Mouse (Mus musculus) urinary bladder, postnatal 4 days (tissue): ENCODE data around the gene Ears2.

Experiments
- DNase-seq, 2 experiments: peaks; one replicate each; pipeline ENCODE4 v3.0.0; 2021 to 2022; ENCODE audit warnings: low spot score in 2 of 2

The Ears2 gene

DNA sequence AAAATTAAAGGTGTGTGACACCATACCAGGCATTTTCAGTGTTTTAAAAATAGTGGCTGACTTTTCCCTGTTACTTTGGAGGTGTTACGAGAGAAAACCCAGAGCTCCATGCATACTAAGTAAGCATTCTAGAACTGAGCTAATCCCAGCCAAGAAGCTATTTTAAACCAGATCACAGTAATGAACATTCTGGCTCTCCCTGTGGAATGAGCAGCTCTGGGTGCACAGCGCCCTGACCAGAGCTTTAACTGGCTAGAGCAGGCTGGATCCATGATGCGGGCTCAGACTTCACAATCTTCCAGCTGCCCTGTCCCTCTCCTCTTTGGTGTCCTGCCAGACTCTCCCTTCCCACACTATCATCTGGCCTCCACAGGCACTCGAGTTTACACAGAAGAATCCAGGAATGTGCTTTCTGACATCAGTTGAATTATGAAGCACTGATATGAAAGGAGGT lies 21.9 kb downstream of the Ears2 start:
- DNase-seq = peak in 1 of 2 experiments; percentile 65

DNA sequence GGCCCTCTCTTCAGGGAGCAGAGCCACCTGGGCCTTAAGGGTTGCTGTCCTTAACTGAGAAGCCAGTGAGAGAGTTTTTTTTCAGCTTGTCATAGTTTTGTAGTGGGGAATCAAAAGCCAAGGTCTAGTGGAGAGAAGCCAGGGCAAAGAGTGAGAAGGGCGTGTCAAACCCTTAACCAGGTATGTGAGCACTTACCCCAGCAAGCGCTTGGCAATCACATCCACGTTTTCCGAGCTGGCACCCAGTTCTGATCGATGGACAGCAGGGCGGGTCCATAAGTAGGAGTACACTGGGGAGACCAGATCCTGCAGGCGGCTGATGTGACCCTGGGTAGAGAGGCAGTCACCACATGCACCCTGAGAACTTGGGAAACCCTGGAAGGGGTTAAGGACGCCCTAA lies 23.0 kb downstream of the Ears2 start:
- no peak for DNase-seq

DNA sequence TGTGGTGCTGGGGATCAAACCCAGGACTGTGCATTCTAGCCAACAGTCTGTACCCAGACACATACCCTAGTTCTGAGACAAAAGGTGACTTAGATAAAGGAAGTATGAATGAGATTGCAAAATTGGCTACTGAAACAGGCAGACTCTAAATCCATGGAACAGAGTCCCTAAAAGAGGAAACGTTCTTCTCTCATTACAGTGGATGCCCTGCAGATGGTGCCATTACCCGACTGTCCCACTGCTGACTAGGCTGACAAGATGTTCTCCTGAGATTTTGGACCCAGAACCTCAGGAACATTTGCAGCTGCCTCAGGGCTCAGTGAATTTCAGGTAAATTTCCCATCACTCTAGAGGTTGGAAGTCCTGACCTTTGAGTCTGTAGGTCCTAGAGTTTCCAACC lies 32.7 kb downstream of the Ears2 start:
- no peak for DNase-seq

DNA sequence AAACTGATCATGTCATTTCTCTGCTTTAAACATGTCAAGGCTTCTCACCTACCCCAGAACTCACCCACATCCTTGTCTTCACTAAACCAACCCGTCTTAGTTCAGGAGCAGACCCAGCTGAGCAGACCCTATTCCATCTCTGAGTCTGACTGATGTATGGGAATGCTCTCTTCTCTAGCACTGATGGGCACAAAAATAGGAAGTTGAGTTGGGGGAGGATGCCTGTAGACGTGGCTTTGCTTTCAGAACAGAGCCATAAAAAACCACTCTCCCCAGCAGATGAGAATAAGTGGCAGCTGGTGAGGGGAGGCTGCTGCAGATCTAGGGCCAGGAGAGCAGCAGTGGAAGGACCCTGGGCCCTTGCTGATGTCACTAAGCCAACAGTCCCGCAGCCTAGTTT lies 33.7 kb downstream of the Ears2 start:
- no peak for DNase-seq

DNA sequence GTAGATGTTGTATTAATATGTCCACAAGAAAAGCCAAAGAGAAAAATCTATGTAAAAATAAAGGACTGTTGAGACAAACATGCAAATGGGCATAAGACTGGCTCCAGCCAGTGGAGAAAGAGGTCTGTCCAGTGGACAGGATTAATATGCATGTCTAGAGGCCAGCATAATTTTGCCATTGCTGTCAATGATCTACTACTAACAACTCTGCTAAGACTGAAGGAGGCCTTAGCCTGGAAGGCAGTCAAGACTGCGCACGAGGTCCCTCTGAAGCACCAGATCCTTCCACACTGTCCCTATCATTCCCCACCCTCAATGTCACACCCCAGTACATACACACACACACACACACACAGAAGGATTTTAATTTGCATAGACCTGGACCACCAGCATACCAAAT lies 44.9 kb downstream of the Ears2 start:
- DNase-seq = no peak

DNA sequence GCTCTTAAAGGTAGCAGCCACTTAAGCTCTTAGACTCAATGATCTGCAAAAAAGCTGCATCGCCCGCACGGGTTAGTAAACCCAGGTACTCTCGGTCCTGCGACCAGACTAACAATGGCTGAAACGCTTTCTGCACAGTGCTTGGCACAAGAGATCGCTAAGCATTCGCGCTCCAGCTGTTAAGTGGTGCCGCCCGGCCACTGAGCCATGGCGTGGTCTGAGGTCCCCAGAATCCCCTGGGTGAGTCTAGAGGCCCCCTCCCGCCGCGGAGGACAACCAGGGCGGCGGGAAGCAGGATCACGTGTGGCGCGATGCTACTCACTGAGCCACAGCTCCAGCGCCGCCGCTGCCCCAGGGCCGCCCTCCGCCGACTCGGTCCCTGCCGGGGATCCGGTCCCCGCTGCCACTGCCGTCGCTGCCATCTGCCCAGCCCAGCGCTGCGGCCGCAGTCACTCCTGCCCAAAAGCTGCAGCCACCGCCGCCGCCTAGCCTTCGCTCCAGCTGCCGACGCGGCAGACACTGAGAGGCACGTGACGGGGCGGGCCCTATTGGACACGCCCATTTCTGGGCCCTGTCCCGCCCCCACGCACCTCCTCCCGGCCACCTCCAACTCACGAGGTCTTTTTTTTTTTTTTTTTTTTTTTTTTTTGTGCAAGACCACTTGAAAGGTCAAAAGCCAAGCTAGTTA lies 46.3 kb downstream of the Ears2 start, which contains the start of gene Gga2:
Gga2 (minus strand) TSS at position 556 of the 688 bp plus-strand sequence.
- DNase-seq = peak; percentile 86 to 89

DNA sequence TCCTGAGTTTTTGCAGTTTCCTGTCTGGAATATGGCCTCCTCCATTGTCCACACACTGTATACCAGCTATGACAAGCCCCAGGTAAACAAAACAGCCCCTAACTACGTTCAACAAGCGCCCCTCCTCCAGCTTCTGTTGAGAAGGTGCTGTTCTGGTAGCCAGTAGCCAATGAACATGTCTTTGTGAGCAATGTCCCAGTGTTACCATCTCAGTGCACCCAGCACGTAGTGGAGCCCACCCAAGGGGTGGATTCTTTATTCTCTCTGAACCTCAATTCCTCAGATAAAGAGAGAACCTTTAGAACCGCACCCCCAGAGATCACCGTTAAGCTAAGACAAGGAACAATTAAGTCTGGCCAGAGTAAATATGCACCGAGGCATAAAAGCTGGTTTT lies 46.8 kb downstream of the Ears2 start:
- DNase-seq = no peak

DNA sequence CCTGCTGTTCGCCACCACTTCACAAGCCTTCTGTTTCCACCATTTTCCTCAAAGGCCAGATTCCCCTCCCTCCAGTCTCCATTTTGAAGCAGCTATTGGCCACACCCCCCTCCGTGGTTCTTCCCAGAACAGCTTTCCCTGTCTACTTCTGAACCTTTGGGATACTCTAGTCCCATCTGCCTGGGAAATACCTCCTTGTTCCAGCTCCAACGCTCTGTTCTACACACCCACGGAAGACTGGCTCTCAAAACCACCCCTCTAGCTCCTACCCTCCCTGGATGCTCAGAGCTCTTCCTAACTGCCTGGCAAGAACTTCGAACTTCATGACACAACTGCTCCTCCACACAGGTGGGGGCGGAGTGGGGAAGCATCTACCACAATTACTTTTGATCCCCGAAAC lies 48.1 kb downstream of the Ears2 start:
- no peak for DNase-seq

DNA sequence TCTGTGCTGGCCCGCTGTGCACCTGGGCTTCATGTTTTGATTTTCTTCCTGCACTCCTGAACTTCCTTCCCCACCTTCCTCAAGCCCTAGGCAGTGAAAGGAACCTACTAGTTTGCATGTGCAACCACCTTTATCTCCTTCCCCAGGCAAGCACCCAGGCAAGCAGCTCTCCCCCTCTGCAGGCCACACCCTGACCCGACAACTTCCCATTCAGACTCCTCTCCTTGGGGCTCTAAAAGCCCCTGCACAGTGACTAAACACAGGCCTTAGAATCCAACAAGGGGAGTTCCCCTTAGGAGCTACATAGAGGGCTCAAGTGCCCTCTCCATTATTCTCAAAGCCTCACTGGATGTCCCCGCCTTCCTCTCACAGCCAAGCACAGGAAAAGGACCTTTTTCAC lies 48.8 kb downstream of the Ears2 start:
- no peak for DNase-seq

DNA sequence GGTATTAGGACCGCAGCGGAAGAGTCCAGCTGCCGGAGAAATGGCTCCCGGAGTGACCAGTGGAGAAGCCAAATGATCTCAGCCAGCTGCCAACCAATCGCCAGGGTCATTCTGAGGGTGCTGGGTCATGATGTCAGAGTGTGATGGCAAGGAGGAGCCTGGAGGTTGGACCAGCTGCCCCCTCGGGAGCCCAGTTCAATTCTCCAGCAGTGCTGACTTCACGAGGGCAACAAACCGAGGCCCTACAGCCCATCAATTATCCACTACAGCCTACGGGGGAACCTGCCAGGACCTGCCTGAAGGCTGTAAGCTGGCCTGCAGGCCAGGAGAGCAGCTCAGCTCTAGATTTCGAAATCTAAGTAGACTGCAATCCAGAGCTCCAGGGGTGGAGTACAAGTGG lies 51.3 kb downstream of the Ears2 start:
- DNase-seq = no peak

DNA sequence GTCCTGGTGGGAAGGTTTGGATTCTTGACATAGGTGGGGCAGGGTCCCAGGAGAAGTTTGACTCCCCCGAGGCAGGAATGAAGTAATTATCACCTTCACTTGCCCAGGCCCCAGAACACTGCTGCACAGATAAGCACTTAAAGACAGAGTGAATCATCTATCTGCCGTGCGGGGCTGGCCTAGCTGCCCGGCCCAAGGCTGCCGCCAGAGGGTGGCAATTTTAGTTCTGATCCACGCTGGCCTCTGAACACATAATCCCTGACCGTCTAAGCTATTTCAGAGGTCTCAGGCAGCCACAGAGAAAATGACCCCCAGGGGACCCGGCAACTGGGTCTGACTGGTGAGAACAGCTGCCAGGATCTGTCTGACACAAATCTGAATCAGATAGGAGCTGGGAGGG lies 52.0 kb downstream of the Ears2 start:
- DNase-seq = no peak

DNA sequence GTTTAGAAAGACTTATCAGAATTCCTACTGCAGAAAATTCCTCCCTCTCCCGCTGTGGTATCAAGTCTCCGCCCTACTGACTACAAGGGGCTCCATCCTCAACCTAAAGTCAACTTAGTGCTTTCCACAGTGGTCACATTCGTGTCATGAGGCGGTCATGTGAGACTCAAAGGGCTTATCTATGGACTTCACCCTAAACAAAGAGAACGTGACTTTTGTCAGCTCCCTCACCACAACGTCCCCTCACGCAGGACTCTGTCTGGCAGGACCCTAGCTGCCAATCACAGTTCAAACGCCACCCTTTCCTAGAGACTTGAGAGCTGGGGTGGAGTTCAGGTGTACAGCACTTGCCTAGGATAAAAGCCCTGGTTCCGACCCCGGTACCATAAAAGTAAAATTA lies 54.1 kb downstream of the Ears2 start:
- DNase-seq = no peak

DNA sequence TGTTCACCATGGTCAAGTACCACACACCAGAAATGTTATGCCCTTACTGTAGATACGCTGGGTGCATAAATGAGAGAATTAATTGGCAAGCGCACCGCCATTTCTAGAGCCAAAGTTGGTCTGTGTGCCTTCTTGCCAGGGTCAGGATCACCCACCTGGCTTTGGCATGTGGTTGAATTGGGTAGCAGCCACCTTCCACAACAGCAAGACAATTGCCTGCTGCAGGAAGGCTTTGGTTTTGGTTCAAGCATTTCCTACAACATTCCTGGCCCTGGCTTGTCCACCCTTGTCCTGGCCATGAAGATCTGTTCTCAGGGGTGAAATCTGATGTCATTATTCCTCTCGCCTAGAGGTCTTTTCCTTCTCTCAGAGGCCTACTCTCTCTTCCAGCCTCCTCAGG lies 54.7 kb downstream of the Ears2 start:
- no peak for DNase-seq

DNA sequence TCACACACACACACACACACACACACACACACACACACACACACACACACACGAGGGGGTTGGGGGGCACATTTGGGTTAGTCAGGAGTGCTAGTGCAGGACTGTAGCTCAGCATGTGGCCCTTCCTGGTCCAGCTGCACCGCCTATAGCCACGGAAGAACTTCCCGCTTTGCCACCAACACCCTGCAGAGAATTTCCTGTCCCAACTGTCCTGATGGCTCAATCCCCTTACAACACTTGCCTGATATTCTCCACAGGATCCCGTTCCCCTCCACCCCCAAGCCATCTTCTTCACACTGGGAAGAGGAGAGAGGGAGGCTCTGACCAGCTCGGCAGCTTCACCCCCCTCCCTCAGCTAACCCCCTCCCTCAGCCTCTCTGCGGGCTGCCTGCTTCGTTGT lies 66.7 kb downstream of the Ears2 start:
- no peak for DNase-seq

DNA sequence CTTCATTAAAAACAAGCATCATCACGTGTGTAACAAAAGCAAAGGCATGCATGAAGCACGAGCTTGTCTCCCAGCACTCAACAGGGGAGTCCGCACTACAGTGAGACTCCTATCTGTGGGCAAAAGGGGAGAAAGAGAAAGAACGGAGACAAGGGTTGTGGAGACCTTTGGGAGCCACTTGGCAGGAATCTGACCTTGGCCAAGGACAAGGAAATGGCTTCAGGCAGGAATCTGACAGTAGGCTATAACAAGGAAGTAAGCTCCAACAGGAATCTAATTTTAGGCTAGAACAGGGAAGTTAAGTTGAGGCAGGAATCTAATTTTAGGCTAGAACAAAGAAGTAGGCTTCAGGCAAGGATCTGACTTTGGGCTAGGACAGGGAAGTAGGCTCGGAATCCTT lies 71.1 kb downstream of the Ears2 start:
- DNase-seq = no peak
